Mouse (Mus musculus): ENCODE results near the gene Slc44a4.

The Slc44a4 gene

DNA sequence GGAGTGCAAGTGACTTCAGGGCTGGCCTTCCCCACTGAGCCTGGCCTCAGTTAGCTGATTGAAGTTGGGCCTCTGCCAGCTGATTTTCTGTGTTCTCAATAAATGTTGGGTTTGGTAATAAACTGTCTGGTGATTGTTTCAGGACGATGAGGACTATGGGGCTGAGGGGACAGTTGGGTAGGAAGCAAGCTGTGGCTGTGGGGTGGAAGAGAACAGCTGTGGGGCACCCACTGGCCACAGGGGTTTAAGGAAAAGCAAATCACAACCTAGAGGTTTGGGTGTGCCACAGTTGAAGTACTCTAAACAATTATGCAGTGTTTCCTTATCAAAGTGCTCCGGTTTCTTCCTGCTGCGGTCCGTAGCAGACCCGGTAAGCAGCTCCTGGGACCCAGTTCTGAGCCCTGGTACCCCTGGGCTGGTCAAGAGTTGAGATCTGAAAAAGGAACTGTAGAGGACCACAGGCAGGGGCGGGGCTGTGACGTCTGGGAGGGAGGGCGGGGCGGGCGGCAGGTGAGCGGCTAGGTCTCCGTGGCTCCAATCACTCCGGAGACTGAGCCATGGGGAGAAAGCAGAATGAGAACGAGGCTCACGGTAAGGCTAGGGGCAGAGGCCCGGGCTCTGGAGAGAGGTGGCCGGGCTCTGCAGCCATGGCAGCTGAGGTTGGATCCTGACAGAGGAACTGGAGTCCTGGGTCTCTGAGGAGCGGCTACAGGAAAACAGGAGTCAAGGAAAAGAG lies at the start of gene Slc44a4:
TSS of gene Slc44a4 (plus strand) at position 537 of the 736 bp plus-strand sequence.
- no peak for DNase-seq (ENCODE audit: low spot score)

DNA sequence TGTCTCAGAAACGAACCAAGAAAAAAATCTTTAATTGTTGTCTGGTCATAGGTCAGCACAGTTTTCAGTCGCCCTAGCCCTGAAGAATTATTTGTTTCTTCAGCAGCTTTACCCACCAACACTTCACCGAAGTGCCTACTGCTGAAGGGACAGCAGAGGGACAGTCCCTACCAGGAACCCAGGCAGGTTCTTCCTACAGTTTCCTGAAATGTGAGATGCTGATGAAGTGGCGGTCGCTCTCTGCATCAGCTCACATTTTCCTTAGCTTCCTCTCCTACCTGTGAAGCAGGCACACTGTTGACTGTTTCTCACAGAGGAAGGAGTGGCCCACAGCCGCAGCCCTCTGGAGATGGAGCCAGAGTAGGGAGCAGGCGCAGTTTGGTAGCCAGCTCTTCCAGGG lies 48.3 kb upstream of the Slc44a4 start:
- DNase-seq (ENCODE audit: low spot score): no peak

DNA sequence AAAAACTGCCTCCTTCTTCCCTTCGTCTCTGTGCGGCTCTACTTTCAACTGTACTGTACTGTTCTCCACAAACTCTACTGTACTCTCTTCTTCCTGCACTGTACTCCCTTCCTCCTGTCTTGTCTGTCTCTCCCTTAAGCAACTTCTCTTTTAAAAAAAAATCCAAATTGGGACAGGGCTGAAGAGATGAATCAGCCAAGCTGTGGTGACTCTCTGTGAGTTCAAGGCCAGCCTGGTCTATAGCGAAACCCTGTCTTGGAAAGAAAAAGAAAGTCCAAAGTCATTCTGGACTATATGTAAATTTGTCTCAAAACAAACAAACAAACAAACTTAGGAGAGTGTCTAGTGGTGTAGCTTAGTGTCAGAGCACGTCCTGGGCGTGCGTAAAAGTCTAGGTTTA lies 39.9 kb upstream of the Slc44a4 start:
- no peak for DNase-seq (ENCODE audit: low spot score)

DNA sequence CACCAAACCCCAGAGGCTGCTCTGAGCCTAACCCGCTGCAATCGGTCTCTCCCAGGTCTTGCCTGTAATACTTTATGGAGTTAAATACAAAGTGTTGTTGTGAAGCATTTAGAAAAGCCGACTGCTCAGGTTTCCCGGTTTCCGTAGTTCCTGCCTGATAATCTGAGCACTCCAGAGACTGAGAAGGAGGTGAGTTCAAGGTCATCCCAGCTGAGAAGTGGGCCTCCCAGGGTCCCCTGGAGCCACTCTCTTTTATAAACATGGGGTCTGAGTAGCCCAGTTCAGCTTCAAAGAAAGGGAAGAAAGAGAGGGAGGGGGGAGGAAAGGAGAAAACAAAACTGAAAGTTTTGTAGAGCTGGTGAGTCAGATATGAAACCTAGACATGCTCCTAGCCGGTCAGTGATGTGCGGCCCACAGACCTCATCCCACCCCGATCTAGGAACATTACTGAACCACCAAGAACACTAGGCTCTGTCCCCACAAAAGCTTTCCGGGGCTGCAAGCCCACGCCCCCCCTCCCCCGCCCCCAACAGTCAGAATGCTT lies 34.9 kb upstream of the Slc44a4 start, which contains the start of gene Zbtb12:
TSS of gene Zbtb12 (plus strand) at position 148 of the 544 bp plus-strand sequence.
- no peak for DNase-seq (ENCODE audit: low spot score)

DNA sequence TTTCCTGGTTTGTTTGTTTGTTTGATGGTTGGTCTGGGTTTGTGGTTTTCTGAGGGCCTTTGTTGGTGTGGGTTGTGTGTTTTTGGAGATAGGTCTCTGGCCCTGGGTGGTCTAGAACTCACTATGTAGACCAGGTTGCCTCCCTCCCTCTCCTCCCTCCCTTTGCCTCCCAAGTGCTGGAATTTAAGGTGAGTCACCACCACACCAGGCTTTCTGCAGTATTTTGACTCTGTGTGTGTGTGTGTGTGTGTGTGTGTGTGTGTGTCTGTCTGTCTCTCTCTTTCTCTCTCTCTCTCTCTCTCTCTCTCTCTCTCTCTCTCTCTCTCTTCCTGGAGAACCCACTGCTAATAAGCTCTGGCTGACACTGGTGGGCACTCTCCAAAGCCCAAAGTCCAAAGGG lies 33.1 kb upstream of the Slc44a4 start:
- no peak for DNase-seq (ENCODE audit: low spot score)

DNA sequence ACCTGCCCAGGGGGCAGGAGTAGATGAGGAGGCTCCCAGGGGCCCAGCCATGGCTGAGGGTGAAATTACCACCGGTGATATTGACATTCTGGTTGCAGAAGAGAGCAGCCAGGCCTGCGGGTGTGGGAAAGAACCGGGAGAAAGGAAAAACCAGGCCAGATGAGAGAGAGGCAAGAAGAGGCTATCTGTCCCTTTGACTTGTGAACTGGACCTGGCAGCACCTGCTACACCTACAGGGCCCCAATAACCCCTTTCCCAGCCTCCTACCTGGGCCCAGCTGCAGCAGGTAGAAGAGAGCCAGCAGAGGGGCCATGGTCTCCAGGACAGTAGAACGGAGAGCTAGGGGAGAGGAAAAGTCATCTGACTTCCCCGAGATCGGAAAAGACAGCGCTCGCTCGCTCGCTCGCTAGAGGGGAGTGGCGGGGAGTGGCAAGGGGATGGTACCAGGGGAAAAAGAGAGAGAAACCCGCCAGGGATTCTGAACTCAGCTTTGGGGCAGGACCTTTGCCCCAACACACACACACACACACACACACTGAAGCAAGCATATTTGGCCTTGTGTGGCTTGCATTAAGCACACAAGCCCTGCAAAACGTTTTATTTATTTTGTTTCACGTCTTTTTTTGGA lies 32.5 kb upstream of the Slc44a4 start, which contains the start of gene Gm20547:
TSS of gene Gm20547 (minus strand) at position 360 of the 628 bp plus-strand sequence.
- DNase-seq (ENCODE audit: low spot score): no peak

DNA sequence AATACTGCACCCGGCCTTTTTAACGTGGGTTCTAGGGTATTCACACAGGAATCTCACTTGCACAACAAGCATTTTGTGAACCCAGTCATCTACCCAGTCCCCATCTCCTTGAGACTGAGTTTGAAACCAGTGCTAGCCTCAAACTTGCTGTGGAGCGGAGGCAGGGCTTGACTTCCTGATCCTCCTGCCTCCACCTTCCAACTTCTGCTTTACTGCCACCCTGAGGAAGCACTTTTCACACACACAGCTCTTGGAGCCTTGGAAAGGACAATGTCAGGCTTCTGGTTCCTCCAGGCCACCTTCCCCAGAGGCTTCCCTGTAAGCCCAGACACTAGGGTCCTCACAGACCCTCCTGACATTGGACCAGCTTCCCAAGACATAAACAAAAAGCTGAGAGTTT lies 30.9 kb upstream of the Slc44a4 start:
- DNase-seq (ENCODE audit: low spot score): no peak

DNA sequence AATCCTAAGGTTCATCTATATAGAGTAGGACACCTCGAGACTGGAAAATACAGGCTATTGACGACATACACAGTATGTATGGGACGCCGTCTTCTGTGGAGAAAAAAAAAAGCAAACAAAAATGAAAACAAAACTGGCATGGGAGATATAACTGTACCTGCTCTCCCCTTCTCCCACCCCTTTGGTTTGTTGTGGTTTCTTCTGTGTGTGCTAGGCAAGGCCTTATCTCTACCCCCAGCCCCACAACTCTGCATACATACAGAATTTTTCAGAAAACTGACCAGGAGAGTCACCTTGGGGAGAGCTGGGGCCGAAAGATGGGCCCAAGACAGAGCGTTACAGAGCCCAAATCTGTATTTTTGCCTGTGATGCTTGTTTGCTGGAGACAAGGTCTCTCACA lies 29.6 kb upstream of the Slc44a4 start:
- DNase-seq (ENCODE audit: low spot score): no peak

DNA sequence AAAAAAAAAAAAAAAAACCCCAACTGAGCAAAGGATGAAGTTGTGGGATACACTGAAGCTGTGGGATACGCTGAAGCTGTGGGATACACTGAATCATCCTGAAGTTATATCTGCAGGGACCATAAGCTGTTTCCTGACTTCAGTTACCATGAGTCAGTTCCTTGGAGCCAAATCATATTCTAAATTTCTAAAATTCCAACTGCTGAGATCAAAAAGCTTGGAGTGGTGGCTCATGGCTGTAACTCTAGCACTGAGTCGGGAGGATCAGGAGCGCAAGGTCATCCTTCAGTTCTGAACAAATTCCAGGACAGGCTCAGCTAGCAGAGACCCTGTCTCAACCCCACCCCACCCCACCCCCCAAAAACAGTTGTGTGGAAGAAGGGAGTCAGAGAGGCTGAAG lies 28.7 kb upstream of the Slc44a4 start:
- DNase-seq (ENCODE audit: low spot score): no peak

DNA sequence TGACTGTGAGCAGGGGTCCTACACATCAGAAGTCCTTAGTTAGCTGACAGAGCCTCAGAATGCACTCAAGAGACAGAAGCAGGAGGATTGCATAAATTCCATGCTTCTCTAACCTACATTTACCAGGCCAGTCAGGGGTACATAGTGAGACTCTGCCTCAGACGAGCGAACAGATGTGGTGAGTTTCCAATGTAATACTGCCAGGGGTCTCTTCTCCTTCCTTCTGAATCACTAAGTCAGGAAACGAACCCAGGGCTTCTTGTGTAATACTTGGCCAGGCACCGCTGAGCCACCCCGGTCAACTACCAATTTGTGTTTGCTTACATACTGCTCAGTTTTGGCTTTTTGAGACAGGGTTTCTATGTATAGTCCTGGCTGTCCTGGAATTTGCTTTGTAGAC lies 26.3 kb upstream of the Slc44a4 start:
- DNase-seq (ENCODE audit: low spot score): no peak

DNA sequence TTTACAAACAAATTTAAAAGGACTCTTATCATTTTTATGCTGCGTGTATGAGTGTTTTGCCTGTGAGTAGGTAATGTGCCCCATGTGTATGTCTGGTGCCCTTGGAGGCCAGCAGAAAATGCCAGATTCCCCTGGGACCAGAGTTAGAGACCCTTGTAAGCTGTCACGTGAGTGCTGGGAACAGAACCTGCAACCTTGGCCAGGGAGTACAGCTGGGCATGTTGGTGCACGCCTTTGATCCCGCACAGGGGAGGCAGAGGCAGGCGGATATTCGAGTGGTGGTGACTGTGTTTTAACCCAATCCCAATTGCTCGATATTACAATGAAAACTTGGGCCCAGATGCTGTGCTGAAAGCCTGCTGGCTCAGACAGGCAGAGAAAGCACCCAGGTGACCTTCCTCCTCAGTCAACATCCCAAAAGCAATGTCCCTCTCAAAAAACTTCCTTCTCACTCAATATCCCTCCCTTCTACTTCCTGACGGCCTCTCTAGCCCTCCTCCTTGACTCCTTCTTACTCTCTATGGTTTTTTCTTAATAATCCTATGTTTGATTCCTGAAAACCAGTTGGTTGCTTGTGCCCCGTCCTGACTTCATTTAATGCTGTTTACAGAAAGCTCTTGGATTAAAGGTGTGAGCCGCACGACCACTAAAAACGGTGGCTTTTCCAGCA lies 24.1 kb upstream of the Slc44a4 start:
- no peak for DNase-seq (ENCODE audit: low spot score)

DNA sequence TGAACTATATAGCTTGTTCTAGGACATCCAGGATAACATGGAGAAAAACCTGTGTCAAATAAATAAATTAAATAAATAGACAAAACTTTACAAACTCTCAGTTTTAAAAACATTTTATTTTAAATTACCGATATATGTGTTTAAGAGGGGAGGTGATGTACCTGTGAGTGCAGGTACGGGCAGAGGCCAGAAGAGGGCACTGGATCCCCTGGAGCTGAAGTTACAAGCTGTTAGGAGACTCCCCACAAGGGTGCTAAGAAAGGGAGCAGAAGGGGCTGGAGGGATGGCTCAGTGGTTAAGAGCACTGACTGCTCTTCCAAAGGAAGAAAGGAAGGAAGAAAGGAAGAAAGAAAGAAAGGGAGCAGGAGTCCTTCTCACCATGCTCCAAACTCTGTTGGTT lies 22.9 kb upstream of the Slc44a4 start:
- DNase-seq (ENCODE audit: low spot score): no peak

DNA sequence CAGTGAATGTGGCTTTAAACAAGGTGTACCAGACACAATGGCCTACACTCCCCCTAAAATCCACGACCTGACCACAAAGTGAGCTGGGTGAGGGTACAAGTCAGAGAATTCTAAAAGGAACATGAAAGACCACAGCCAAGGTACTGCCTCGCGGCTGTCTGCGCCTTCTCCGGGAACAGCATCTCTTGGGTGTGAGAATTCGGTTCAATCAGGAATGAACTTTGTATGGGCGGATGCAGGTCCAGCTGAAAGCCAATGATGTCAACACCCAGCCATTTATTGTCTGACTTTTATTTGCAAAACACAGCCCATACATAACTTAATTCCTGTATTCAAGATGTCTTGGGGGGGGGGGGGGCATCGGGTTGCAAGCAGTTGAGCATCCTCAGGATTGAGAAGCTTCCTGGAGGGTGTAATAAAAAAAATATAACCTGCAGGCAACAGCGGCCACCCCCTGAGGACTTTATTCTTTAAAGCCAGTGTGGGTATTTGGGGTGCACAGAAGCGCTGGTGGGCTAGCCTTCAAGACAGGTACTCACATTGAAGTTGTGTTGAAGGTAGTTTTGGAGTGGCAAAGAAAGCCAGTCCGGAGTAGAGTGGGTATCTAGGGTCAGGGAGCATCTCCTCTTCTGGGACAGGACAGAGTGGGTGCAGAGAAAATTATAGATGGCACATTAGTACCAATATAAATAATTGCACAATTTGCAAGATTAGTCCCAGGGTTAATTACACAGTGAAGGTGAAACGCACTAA lies 21.0 kb upstream of the Slc44a4 start:
- no peak for DNase-seq (ENCODE audit: low spot score)

DNA sequence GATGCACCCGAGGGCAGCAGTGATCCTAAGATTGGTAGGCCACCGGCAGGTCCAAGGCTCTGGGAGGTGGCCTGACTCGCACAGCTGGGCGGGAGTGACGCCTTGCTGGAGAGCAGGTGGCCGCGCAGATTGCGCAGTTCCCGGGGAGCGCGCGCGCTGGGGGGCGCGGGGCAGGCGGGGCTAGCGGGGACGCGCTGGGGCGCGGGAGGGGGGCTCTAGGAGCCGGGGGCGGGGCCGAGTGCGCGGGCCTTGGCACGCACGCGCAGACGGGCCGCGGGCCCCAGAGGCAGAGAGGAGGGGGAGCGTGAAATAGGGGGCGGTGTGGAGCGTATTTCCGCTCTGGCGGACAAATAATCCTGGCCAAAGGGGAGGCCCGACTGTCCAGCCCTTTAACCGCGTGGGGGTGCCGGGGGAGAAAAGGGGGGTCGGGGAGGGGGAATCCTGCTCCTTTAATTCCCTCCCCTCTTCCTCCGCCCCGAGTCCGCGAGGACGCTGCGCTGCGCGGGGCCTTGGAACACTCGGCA lies 20.1 kb upstream of the Slc44a4 start:
- DNase-seq (ENCODE audit: low spot score): peak; percentile 95

DNA sequence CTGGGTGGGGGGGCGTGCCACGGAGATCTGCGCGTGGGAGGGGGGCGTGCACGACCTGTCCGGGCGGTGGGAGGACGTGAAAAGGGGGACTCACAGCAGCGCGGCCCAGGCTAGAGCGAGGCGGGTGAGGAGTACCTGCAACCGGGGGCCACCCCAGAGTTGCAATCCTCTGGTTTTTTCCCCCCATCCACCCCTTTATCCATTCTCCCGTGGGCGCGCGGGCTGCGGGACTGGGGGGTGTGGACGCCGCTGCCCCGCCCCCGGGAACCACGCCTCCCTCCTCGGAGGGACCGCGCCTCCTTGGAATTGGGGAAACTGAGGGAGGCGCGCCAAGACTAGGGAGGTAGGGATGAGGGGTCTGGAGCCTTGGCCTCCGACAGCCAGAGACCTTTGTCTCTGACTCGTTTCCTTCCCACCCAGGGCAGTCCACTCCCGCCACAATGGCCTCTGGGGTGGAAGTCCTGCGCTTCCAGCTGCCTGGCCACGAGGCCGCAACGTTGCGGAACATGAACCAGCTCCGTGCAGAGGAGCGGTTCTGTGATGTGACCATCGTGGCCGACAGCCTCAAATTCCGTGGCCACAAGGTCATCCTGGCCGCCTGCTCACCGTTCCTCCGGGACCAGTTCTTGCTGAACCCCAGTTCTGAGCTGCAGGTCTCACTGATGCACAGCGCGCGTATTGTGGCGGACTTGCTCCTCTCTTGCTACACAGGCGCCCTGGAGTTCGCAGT lies 19.3 kb upstream of the Slc44a4 start:
- DNase-seq (ENCODE audit: low spot score): peak; percentile 62

DNA sequence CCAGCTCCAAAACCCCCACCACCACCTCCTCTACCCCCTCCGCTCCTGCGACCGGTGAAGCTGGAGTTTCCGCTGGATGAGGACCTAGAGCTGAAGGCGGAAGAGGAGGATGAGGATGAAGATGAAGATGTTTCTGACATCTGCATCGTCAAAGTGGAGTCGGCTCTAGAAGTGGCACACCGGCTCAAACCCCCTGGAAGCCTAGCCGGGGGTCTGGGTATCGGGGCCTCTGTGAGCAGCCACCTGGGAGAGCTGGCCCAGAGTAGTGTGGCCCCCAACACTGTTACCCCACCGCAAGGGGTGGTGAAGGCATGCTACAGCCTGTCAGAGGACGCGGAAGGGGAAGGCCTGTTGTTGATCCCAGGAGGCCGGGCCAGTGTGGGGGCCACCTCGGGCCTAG lies 18.5 kb upstream of the Slc44a4 start:
- DNase-seq (ENCODE audit: low spot score): no peak

DNA sequence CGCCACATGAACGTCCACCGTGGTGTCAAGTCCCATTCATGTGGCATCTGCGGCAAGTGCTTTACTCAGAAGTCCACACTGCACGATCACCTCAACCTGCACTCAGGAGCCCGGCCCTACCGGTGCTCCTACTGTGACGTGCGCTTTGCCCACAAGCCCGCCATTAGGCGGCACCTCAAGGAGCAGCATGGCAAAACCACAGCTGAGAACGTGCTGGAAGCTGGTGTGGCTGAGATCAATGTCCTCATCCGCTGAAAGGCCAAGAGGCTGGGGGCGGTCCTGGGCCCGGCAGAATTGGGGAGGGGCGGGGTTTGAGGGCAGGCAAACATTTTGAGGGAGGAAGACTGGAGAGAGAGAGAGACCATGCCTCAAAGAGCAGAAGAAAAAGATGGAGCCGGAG lies 17.9 kb upstream of the Slc44a4 start:
- no peak for DNase-seq (ENCODE audit: low spot score)

DNA sequence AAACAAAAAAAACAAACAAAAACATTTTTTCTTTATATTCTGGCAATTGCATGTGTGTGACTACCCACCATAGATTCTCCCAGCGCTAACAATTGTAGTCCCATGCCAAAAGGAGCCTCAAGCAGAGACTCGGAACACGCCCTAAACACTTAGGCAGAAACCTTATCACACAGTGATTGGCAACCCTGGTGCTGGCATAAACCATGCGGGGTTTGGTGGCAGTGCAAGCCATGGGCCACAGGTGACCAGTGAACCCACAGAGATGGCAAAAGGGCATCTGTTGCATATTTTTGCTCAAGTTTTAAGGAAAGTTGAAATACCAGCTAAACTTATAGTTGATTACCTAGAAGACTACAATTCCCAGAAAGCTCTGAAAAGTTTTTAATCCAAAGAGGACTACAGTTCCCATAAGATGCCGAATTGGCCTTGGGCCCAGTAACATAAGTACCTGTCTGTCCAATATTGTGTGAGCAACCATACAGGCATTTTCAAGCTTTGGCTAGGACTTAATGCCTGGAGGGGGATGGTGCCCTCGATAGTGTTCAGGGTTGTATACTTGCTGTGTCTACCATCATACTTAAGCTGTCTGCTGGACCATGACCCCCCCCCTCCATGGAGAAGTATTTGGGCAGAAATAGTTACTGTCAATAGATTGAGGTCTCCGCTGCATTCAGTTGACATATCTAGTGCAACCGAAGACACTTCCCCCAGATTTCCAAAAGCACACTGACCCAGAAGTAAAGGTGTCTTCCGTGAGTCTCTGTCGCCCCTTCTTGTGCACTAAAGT lies 16.7 kb upstream of the Slc44a4 start:
- peak; percentile 64 for DNase-seq (ENCODE audit: low spot score)

DNA sequence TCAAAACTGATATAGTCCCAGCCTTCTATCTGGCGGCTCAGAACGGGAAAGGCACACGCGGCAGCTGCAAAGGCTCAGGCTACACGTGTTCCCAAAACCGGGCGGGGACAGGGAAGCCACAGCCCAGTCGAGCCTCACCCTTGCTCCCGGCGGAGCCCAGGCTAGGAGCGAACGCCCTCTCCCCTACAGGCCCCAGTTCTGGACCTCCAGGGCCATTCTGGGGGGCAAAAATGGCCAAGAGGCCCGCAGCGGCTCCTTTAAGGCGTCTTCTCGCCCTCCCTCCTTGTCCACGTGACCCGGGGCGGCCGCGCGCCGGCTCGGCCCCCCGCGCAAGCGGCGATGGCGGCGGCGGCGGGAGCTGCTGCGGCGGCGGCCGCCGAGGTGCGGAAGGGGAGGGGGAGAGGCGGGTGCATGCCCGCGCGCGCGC lies 16.1 kb upstream of the Slc44a4 start, which contains the start of the genes C2 and Ehmt2:
TSS of gene C2 (minus strand) at position 106 of the 427 bp plus-strand sequence.
TSS of gene Ehmt2 (plus strand) at position 310 of the 427 bp plus-strand sequence.
- DNase-seq (ENCODE audit: low spot score): peak; percentile 81

DNA sequence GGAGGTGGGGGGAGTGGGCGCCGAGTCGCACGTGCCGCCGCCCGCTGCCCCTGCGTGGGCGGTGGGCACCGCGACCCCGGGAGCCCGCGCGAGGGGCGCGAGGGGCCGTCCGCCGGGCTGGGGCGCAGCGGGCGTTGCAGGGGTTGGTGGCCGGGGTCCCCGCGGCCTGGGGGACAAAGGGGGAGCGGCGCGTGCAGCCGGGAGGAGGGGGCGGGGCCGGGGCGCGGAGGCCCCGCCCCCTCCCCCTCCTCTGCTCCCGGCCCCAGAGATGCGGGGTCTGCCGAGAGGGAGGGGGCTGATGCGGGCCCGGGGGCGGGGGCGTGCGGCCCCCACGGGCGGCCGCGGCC lies 15.6 kb upstream of the Slc44a4 start:
- DNase-seq (ENCODE audit: low spot score): no peak
